Mouse (Mus musculus): ENCODE data around the gene Hoxa7. TPM values are rescaled to one million over a fixed set of nuclear protein-coding genes. Genes with fewer than 3 reads are reported as not detected.

Hoxa7 gene
- polyA plus RNA-seq, 2 experiments from 2014 or later = not detected

- ATAC-seq = no peak
Observed at GRCm38 (mm10) chr6:52171331-52171730, 50.3 kb downstream of the Hoxa7 start.

GRCm38 (mm10) chr6:52170898-52171223 lies 50.8 kb downstream of the Hoxa7 start:
- no peak for ATAC-seq

GRCm38 (mm10) chr6:52170166-52170897 lies 51.3 kb downstream of the Hoxa7 start:
- no peak for ATAC-seq

GRCm38 (mm10) chr6:52169499-52170165 lies 52.0 kb downstream of the Hoxa7 start:
- no peak for ATAC-seq

GRCm38 (mm10) chr6:52168191-52169055 lies 53.2 kb downstream of the Hoxa7 start:
- no peak for ATAC-seq

GRCm38 (mm10) chr6:52167736-52168161 lies 53.9 kb downstream of the Hoxa7 start:
- no peak for ATAC-seq

GRCm38 (mm10) chr6:52167176-52167575 lies 54.5 kb downstream of the Hoxa7 start:
- no peak for ATAC-seq

GRCm38 (mm10) chr6:52166431-52167077 lies 55.1 kb downstream of the Hoxa7 start:
- no peak for ATAC-seq

GRCm38 (mm10) chr6:52165441-52166370 lies 55.9 kb downstream of the Hoxa7 start:
- ATAC-seq = no peak

- no peak for ATAC-seq
Observed at GRCm38 (mm10) chr6:52164626-52165440, 56.8 kb downstream of the Hoxa7 start, which contains the start of gene Hoxa2. Hoxa2 (minus strand) TSS chr6:52164831.

Other genes starting within 250 kb of the Hoxa7 start
- gene Skap2, start 209.3 kb downstream of the Hoxa7 start, polyA plus RNA-seq (2017; shearing (Covaris generic)) = 10 to 100 TPM; 15.6 to 20.1 TPM
- not detected for gene Hoxa1, start 63.5 kb downstream of the Hoxa7 start, polyA plus RNA-seq (2017; shearing (Covaris generic))
- not detected for gene Hoxa2, start 57.0 kb downstream of the Hoxa7 start, polyA plus RNA-seq (2017; shearing (Covaris generic))
- gene 5730596B20Rik, start 44.4 kb downstream of the Hoxa7 start, polyA plus RNA-seq (2017; shearing (Covaris generic)) = not detected
- gene Hoxa4, start 30.1 kb downstream of the Hoxa7 start, polyA plus RNA-seq (2017; shearing (Covaris generic)) = not detected
- not detected for gene Hoxa5, start 17.3 kb downstream of the Hoxa7 start, polyA plus RNA-seq (2017; shearing (Covaris generic))
- not detected for gene Hoxa6, start 13.1 kb downstream of the Hoxa7 start, polyA plus RNA-seq (2017; shearing (Covaris generic))
- under 1 TPM in 1 of 2 experiments, not detected in 1; 0.21 TPM for gene Hoxa3, start 8.5 kb downstream of the Hoxa7 start, polyA plus RNA-seq (2017; shearing (Covaris generic))
- not detected for gene Gm28308, start 8.5 kb downstream of the Hoxa7 start, polyA plus RNA-seq (2017; shearing (Covaris generic))
- under 1 TPM in 1 of 2 experiments, not detected in 1; 0.11 TPM for gene Hoxa9, start 9.2 kb upstream of the Hoxa7 start, polyA plus RNA-seq (2017; shearing (Covaris generic))
- not detected for gene Hoxa10, start 19.0 kb upstream of the Hoxa7 start, polyA plus RNA-seq (2017; shearing (Covaris generic))
- gene Hoxa11, start 24.0 kb upstream of the Hoxa7 start, polyA plus RNA-seq (2017; shearing (Covaris generic)) = not detected
- not detected for gene Hoxa13, start 39.0 kb upstream of the Hoxa7 start, polyA plus RNA-seq (2017; shearing (Covaris generic))
- not detected for gene Evx1, start 91.6 kb upstream of the Hoxa7 start, polyA plus RNA-seq (2017; shearing (Covaris generic))

Measured in activated CD4-positive, CD25-positive, alpha-beta regulatory T cell, adult 4 months (primary cell).